Mouse (Mus musculus): Measurements from ENCODE around the gene Vps8.

DNA sequence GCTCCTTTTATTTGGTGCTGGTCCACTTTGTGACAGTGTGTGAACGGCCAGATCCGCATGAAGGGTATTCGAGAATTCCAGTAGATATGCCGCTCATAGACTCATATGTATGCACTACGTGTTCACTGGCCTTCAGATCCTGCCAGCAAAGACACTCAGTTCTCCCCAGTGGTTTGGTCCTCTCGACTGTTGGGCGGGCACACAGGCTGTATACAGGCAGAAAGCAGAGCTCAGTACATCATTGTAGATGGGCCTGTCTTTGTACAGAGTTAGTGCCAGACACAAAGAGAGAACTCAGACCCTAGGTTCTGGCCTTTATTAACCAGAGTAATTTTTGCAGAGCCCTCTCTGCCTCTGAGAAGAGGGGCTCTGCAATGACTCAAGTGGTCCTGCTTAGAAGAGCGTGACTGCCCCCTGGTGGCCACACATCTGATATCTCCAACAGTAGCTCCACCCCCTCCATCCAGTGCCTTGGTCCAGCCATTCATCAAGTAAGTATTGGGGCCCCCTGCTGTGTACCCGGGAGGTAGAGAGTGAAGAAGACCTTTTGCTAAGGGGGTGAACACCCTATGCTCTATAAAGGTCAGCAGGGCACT, 30.3 kb upstream of the Vps8 start:
- TF ChIP-seq POLR2A (IDR thresholded peaks at IDR 0.05; ENCODE audit: control insufficient read depth, extremely low read depth, insufficient read depth, low read length, poor library complexity), result no peak
- peak; percentile 69; the same call in 1 of the 2 replicates for TF ChIP-seq CTCF (IDR thresholded peaks at IDR 0.05; ENCODE audit: borderline replicate concordance, control insufficient read depth, extremely low read depth, insufficient read depth, low read length, poor library complexity)
